12 mouse cellular contexts compared by ENCODE assay signal in the genomic region with DNA sequence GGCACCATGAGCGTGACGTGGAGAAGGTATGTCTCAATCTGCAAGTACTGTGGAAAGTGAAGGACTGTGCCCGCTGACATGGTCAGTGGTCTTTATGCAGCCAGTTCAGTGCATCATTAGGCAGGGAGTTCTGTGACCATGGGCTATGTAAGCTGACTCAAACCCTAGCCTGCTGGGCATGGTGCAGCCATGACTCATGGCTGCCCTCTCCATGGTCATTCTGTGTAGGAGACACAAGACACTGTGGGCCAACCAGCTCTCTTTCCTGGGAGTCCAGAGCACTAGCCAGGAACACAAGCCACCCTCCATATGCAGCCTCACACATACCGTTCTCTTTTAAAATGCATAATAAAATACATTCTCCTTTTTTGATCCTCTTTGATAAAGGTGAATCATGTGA.
"Had no signal": no experiment of that assay in that cellular context is flagged by ENCODE, and none has a peak within 500 bp of the region (broad histone marks: within the 10 kb centered on the region; RNA-seq: fewer than 3 reads in every experiment).

No protein-coding gene starts in this region.

- DNase-seq: kidney, adult 9 months; kidney, postnatal 14 days; kidney, postnatal 4 days; liver, embryonic 13.5 days; lung, adult 2 months; lung, postnatal 14 days; lung, postnatal 4 days; midbrain, embryonic 14.5 days; right cerebral cortex, postnatal 14 days; right cerebral cortex, postnatal 4 days; thymus, adult 2 months; thymus, postnatal 25 days had no signal
